Mouse (Mus musculus) thymus, postnatal 0 days (tissue): ENCODE measurements around the gene Slc26a1. TPM values are rescaled to one million over a fixed set of nuclear protein-coding genes. Genes with fewer than 3 reads are reported as not detected.

ENCODE experiments used
- DNase-seq: peaks from one replicate; pipeline ENCODE4 v3.0.0-alpha.2; 2015; ENCODE audit warnings: low spot score
- polyA plus RNA-seq: library from polyadenylated mRNA; unstranded; fragments of >200 nt; fragmentation: Nextera tagmentation; extraction: Ambion mirVana; gene quantifications from 2 replicates; pipeline ENCODE4 v1.2.1, GENCODE M21; 2015

Slc26a1 gene
- polyA plus RNA-seq, 1 experiment from 2014 or later, result 0.20 TPM

GRCm38 (mm10) chr5:108692271-108692670 is 16.9 kb upstream of the Slc26a1 start, which contains the start of gene Fgfrl1:
Gene Fgfrl1, plus strand, starts transcription at chr5:108692382.
- peak; percentile 78 for DNase-seq

- DNase-seq, result no peak
Observed at GRCm38 (mm10) chr5:108691152-108691551, 15.8 kb upstream of the Slc26a1 start.

GRCm38 (mm10) chr5:108689091-108689490 is 13.7 kb upstream of the Slc26a1 start:
- no peak for DNase-seq

- no peak for DNase-seq
Observed at GRCm38 (mm10) chr5:108680871-108681270, 5.5 kb upstream of the Slc26a1 start.

- DNase-seq, result peak; percentile 14
Observed at GRCm38 (mm10) chr5:108679909-108680308, 4.5 kb upstream of the Slc26a1 start.

- DNase-seq, result no peak
Observed at GRCm38 (mm10) chr5:108678296-108678854, 3.0 kb upstream of the Slc26a1 start.

- no peak for DNase-seq
Observed at GRCm38 (mm10) chr5:108677605-108678295, 2.4 kb upstream of the Slc26a1 start.

GRCm38 (mm10) chr5:108676772-108677498 is 1.6 kb upstream of the Slc26a1 start:
- no peak for DNase-seq

GRCm38 (mm10) chr5:108674624-108675023 is 745 bp downstream of the Slc26a1 start:
- DNase-seq, result no peak

- no peak for DNase-seq
Observed at GRCm38 (mm10) chr5:108671757-108672156, 3.6 kb downstream of the Slc26a1 start.

- DNase-seq, result peak; percentile 55
Observed at GRCm38 (mm10) chr5:108670785-108671184, 4.6 kb downstream of the Slc26a1 start.

- DNase-seq, result no peak
Observed at GRCm38 (mm10) chr5:108669986-108670385, 5.4 kb downstream of the Slc26a1 start.

- DNase-seq, result peak; percentile 78
Observed at GRCm38 (mm10) chr5:108668977-108669936, 6.1 kb downstream of the Slc26a1 start, which contains the start of gene Dgkq. Gene Dgkq, minus strand, starts transcription at chr5:108669672.

GRCm38 (mm10) chr5:108668387-108668932 is 6.9 kb downstream of the Slc26a1 start:
- no peak for DNase-seq

- no peak for DNase-seq
Observed at GRCm38 (mm10) chr5:108667370-108667769, 8.0 kb downstream of the Slc26a1 start.

GRCm38 (mm10) chr5:108665066-108665465 is 10.3 kb downstream of the Slc26a1 start:
- no peak for DNase-seq

GRCm38 (mm10) chr5:108662772-108663171 is 12.6 kb downstream of the Slc26a1 start:
- no peak for DNase-seq

- DNase-seq, result peak; percentile 86
Observed at GRCm38 (mm10) chr5:108660632-108661268, 14.6 kb downstream of the Slc26a1 start.

GRCm38 (mm10) chr5:108659698-108660631 is 15.4 kb downstream of the Slc26a1 start, which contains the start of gene Idua:
Gene Idua, plus strand, starts transcription at chr5:108660331.
- DNase-seq, result no peak
